Mouse (Mus musculus): ENCODE measurements around the gene Prkar2b. TPM values are rescaled to one million over a fixed set of nuclear protein-coding genes. Genes with fewer than 3 reads are reported as not detected.

Prkar2b gene
- total and polyA plus RNA-seq, 2 experiments from 2014 or later: 102 to 124 TPM

GRCm38 (mm10) chr12:32098596-32098995 is 37.5 kb upstream of the Prkar2b start:
- no peak overlapping the region for H3K4me3 ChIP-seq (ENCODE audit: low read length)
- ATAC-seq: no peak

GRCm38 (mm10) chr12:32097107-32097506 is 36.0 kb upstream of the Prkar2b start:
- ATAC-seq (no peak), DNase-seq (ENCODE audit: low spot score) (no peak)
- no peak overlapping the region for H3K27ac ChIP-seq
- H3K9ac ChIP-seq (replicated peaks; ENCODE audit: low read length): no peak overlapping the region
- H3K4me3 ChIP-seq (ENCODE audit: low read length): no peak overlapping the region
- no peaks in the 10 kb centered on the region for H3K4me1 ChIP-seq (ENCODE audit: insufficient read depth, low read length)
- no peak overlapping the region for H3K4me2 ChIP-seq (ENCODE audit: low read depth, low read length)
- TF ChIP-seq CTCF (IDR thresholded peaks at IDR 0.05; ENCODE audit: low read depth): no peak
- H3K36me3 ChIP-seq (ENCODE audit: insufficient read depth, low read length): no peaks in the 10 kb centered on the region
- 76% methylated on average over 1 of the region's 1 CpGs for WGBS
- no peaks in the 10 kb centered on the region for H3K27me3 ChIP-seq (ENCODE audit: insufficient read depth, low read length)
- H3K9me3 ChIP-seq (ENCODE audit: low read length): no peaks in the 10 kb centered on the region

More at GRCm38 (mm10) chr12:32098596-32098995, 37.5 kb upstream of the Prkar2b start:
- Histone ChIP-seq H3K4me2 (ENCODE audit: low read depth, low read length) (no peak overlapping the region), H3K27ac (no peak overlapping the region), H3K9ac (replicated peaks; ENCODE audit: low read length) (no peak overlapping the region), H3K27me3 (ENCODE audit: insufficient read depth, low read length) (no peaks in the 10 kb centered on the region), H3K9me3 (ENCODE audit: low read length) (no peaks in the 10 kb centered on the region), H3K36me3 (ENCODE audit: insufficient read depth, low read length) (no peaks in the 10 kb centered on the region), H3K4me1 (ENCODE audit: insufficient read depth, low read length) (no peaks in the 10 kb centered on the region)
- DNase-seq (ENCODE audit: low spot score): no peak
- TF ChIP-seq CTCF (IDR thresholded peaks at IDR 0.05; ENCODE audit: low read depth): no peak
- 54% methylated on average over 4 of the region's 4 CpGs for WGBS

GRCm38 (mm10) chr12:32095164-32095563 is 34.1 kb upstream of the Prkar2b start:
- DNase-seq (ENCODE audit: low spot score) (no peak), ATAC-seq (no peak)
- no peak for TF ChIP-seq CTCF (IDR thresholded peaks at IDR 0.05; ENCODE audit: low read depth)
- H3K27ac ChIP-seq: no peak overlapping the region
- H3K4me1 ChIP-seq (ENCODE audit: insufficient read depth, low read length): no peaks in the 10 kb centered on the region
- WGBS: 85% methylated on average over 1 of the region's 1 CpGs
- no peak overlapping the region for H3K9ac ChIP-seq (replicated peaks; ENCODE audit: low read length)
- no peak overlapping the region for H3K4me2 ChIP-seq (ENCODE audit: low read depth, low read length)
- H3K36me3 ChIP-seq (ENCODE audit: insufficient read depth, low read length): no peaks in the 10 kb centered on the region
- H3K9me3 ChIP-seq (ENCODE audit: low read length): no peaks in the 10 kb centered on the region
- no peak overlapping the region for H3K4me3 ChIP-seq (ENCODE audit: low read length)
- no peaks in the 10 kb centered on the region for H3K27me3 ChIP-seq (ENCODE audit: insufficient read depth, low read length)

GRCm38 (mm10) chr12:32092452-32092851 is 31.4 kb upstream of the Prkar2b start:
- TF ChIP-seq CTCF (IDR thresholded peaks at IDR 0.05; ENCODE audit: low read depth): no peak
- Histone ChIP-seq H3K36me3 (ENCODE audit: insufficient read depth, low read length) (no peaks in the 10 kb centered on the region), H3K27ac (no peak overlapping the region), H3K4me2 (ENCODE audit: low read depth, low read length) (no peak overlapping the region), H3K4me1 (ENCODE audit: insufficient read depth, low read length) (no peaks in the 10 kb centered on the region), H3K9me3 (ENCODE audit: low read length) (no peaks in the 10 kb centered on the region), H3K27me3 (ENCODE audit: insufficient read depth, low read length) (no peaks in the 10 kb centered on the region), H3K4me3 (ENCODE audit: low read length) (no peak overlapping the region), H3K9ac (replicated peaks; ENCODE audit: low read length) (no peak overlapping the region)
- DNase-seq (ENCODE audit: low spot score): no peak
- ATAC-seq: no peak
- WGBS: 91% methylated on average over 4 of the region's 4 CpGs

- no peaks in the 10 kb centered on the region for H3K9me3 ChIP-seq (ENCODE audit: low read length)
- DNase-seq (ENCODE audit: low spot score): no peak
- no peak overlapping the region for H3K4me2 ChIP-seq (ENCODE audit: low read depth, low read length)
- no peak overlapping the region for H3K9ac ChIP-seq (replicated peaks; ENCODE audit: low read length)
- H3K4me3 ChIP-seq (ENCODE audit: low read length): no peak overlapping the region
- no peak overlapping the region for H3K27ac ChIP-seq
- H3K27me3 ChIP-seq (ENCODE audit: insufficient read depth, low read length): no peaks in the 10 kb centered on the region
- no peak for TF ChIP-seq CTCF (IDR thresholded peaks at IDR 0.05; ENCODE audit: low read depth)
- H3K36me3 ChIP-seq (ENCODE audit: insufficient read depth, low read length): no peaks in the 10 kb centered on the region
- no peaks in the 10 kb centered on the region for H3K4me1 ChIP-seq (ENCODE audit: insufficient read depth, low read length)
- WGBS: 75% methylated on average over 3 of the region's 3 CpGs
- ATAC-seq: no peak
Observed at GRCm38 (mm10) chr12:32088566-32088965, 27.5 kb upstream of the Prkar2b start.

GRCm38 (mm10) chr12:32087339-32087738 is 26.2 kb upstream of the Prkar2b start:
- Histone ChIP-seq H3K27me3 (ENCODE audit: insufficient read depth, low read length) (no peaks in the 10 kb centered on the region), H3K27ac (no peak overlapping the region), H3K9ac (replicated peaks; ENCODE audit: low read length) (no peak overlapping the region), H3K4me1 (ENCODE audit: insufficient read depth, low read length) (no peaks in the 10 kb centered on the region), H3K9me3 (ENCODE audit: low read length) (no peaks in the 10 kb centered on the region), H3K4me3 (ENCODE audit: low read length) (no peak overlapping the region), H3K36me3 (ENCODE audit: insufficient read depth, low read length) (no peaks in the 10 kb centered on the region), H3K4me2 (ENCODE audit: low read depth, low read length) (no peak overlapping the region)
- DNase-seq (ENCODE audit: low spot score): no peak
- WGBS: 67% methylated on average over 8 of the region's 8 CpGs
- no peak for TF ChIP-seq CTCF (IDR thresholded peaks at IDR 0.05; ENCODE audit: low read depth)
- no peak for ATAC-seq

GRCm38 (mm10) chr12:32086874-32087273 is 25.8 kb upstream of the Prkar2b start:
- no peaks in the 10 kb centered on the region for H3K4me1 ChIP-seq (ENCODE audit: insufficient read depth, low read length)
- TF ChIP-seq CTCF (IDR thresholded peaks at IDR 0.05; ENCODE audit: low read depth): no peak
- WGBS: 80% methylated on average over 3 of the region's 3 CpGs
- DNase-seq (ENCODE audit: low spot score) (no peak), ATAC-seq (0 out of 2 replicates have a peak, but pooled peaks have one; percentile 21)
- no peak overlapping the region for H3K4me3 ChIP-seq (ENCODE audit: low read length)
- no peaks in the 10 kb centered on the region for H3K27me3 ChIP-seq (ENCODE audit: insufficient read depth, low read length)
- no peaks in the 10 kb centered on the region for H3K9me3 ChIP-seq (ENCODE audit: low read length)
- H3K36me3 ChIP-seq (ENCODE audit: insufficient read depth, low read length): no peaks in the 10 kb centered on the region
- H3K9ac ChIP-seq (replicated peaks; ENCODE audit: low read length): no peak overlapping the region
- H3K4me2 ChIP-seq (ENCODE audit: low read depth, low read length): no peak overlapping the region
- H3K27ac ChIP-seq: no peak overlapping the region
